Mouse (Mus musculus) heart, adult 11 months (tissue): Measurements from ENCODE around the gene Serhl.
"Not testable (repeated sequence)": the region's sequence is repeated elsewhere in the genome, so short reads cannot be mapped to it uniquely, and the experiment has no call there.

Experiments used
- DNase-seq: peaks from one replicate; pipeline ENCODE4 v3.0.0; 2022

Serhl gene

DNA sequence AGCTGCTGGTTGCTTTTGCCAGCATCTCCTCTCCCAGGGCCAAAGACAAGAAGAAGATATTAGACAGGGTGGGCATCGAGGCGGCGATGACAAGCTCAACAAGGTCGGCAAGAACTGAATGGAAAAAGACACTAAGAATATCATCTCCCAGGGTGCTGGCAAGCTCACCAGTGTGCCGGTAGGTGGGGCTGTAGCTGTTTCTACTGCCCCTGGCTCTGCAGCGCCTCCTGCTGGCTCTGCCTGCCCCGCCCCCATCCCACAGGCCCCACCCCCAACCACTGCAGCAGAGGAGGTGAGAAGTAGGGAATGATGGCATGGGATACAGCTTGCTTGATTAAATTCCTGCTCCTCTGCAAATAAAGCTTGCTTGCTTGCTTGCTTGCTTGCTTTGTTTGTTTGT lies 3.4 kb upstream of the Serhl start:
- DNase-seq: no peak

DNA sequence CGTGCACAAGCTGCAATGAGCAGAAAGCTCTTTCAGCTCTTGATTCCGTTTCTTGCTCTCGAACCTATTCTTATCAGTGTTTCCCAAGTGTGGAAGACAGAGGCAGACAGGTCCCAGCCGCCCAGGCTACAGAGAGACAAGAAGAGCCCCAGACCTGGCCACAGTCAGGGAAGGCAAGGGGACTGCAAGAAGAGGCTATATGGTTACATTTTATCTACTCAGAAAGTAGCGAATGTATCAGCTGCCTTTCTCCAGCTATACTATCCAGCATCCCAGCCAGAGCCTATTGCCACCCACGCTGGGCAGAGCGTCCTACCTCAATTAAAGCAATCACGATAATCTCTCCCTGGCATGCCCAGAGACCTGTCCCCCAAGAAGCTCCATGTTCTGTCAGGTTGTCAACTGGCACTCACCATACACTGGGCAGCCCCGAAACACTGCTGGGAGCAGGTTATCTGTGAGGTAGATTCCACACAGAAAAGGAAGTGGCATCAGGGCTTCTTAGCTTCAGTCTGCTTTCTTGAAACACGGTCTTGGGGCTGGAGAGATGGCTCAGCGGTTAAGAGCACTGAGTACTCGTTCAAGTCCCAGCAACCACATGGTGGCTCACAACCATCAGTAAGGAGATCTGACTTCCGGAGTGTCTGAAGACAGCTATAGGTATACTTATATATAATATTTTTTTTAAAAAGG lies 2.5 kb upstream of the Serhl start:
- DNase-seq: no peak

DNA sequence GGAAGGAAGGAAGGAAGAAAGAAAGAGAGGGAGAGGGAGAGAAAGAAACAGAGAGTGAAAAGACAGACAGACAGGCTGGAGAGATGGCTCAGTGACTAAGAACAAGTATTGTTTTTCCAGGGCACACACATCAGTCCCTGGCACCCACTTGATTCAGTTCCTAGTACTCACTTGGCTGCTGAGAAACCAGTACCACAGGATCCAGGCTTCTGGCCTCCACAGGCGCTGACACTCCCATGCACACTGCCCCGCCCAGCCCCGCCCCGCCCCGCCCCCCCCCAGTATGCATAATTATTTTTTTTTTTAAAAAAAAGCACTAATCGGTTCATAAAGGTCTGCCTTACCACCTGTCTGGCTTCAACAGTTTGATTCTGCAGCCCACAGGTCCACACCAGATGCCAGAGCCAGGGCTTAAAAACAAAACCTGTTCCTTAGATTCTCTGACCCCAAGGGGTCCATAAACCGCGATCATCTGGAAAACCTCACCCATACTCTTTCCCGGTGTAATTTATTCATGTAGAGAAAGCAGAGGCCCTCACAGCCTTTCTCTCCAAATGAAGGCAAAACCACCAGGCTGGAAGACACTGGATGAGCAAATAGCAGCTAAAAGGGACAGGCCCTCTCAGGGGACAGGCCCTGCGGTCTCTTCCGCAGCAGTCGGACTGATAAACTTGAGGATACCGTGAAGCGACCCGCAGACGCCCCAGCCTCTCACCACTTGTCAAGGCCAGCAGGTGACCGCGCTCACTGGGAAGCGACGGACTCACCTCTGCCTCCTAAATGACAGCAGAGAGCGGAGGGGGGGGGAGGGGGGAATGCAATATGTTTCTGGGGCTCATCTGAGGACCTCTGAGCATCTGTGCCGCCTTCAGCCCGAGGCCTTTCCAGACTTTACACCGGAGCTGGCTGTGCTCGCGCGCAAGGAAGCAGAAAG lies 544 bp upstream of the Serhl start:
- DNase-seq: no peak

DNA sequence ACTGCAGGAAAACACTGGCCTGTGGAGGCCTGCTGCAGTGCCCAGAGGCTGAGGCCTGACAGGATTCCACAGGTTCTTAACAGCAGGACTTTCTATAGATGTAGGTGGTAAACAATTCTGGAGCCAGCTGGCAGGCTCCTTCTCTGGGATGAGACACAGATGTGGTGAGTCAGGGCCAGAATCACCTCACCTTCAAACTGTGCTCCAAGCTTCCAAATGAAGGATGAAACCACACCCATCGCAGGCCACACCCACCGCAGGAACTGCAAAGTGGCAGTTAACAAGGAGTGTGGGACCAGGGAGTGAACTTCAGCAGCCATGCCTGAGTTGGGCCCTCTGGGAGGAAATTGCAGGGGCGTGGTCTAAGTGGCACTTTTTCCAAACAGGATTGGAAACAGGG lies 1.6 kb downstream of the Serhl start:
- DNase-seq: no peak

DNA sequence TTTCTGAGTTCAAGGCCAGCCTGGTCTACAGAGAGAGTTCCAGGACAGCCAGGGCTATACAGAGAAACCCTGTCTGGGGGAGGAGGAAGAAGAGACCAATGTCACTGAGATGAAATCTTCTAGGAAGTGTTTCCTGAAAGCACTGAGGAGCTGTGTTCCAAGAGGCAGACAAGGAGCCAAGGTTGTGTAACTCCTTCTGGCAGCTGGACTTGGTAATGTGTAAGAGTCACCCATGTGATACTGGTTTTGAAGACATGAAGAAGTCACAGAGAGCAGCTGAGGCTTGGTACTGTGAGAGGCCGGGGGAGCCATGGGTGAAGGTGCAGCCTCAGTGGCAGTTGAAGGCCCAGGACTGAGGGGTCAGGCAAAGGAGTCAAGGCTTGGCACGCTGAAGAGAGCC lies 4.4 kb downstream of the Serhl start:
- DNase-seq: peak; percentile 95

GRCm38 (mm10) chr15:83095950-83096349 lies 6.6 kb downstream of the Serhl start:
- DNase-seq: no peak

DNA sequence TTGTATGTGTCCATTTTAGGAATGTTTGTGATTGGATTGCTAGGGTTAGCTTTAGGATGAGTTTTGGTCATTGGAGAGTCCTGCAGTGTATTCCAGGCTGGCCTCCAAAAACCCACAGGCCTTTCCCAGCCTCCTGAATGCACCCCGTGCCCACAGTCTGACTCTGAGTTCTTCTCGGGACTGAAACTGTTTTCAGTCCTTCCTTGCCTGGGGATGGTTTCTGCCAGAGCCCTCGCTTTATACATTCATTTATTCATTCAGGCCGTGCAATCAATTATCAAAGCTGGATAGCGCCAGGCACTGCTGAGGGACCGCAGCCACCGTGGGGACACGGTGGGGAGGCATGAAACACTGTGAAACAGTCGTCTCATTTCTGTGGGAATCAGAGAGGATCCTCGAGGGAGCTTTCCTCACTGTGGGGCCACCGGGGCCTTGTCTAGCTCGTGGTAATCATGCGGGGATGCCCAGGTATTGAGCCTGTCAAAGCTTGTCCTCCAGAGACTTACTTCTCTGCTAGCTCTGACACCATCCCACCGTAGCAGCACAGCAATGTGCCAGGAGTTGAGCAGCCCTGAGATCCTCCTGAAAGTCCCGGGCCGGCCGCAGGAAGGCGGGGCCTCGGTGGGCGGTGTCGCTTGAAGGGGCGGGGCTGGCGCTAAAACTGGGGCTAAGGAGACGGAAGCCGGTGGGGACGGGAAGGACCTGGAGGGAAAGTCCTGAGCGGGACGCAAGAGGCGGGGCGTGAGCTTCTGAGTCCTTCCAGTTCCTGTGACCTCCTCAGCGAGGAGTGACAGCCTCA lies 10.4 kb downstream of the Serhl start:
- DNase-seq: peak; percentile 99

DNA sequence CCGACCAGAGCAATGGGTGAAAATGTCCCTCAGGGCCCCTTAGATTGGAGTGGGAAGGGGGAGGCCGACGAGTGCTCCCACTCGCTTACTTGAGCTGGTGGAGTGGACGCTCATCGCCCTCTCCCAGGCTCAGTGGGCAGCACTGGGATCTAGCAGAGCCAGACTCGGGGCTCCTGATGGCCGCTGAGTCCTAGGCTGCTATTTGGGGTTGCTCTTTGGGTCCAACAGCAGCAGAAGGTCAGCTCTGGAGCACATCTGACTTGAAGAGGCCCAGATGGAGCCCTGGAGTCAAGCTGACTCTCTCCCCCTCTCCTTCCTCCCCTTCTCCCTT lies 11.0 kb downstream of the Serhl start:
- no peak for DNase-seq

GRCm38 (mm10) chr15:83103111-83103510 lies 13.8 kb downstream of the Serhl start:
- DNase-seq: no peak

DNA sequence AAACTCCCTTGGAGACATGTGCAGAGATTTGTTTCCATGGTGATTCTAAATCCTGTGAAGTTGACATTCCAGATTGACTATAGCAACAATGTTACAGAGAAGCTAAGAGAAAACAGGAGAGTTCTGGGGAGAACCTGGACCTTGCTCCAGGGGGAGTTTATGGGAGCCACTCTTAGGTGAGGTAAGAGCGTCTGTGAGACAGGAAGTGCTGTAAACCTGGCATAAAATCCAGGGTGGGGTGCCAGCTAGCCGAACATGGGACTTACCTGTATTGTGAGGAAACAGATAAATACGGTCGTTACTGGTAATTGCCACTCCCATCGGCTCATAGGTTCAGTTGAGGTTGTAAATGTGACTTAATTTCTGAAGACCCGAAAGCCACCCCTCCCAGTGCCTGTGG lies 17.1 kb downstream of the Serhl start:
- no peak for DNase-seq

DNA sequence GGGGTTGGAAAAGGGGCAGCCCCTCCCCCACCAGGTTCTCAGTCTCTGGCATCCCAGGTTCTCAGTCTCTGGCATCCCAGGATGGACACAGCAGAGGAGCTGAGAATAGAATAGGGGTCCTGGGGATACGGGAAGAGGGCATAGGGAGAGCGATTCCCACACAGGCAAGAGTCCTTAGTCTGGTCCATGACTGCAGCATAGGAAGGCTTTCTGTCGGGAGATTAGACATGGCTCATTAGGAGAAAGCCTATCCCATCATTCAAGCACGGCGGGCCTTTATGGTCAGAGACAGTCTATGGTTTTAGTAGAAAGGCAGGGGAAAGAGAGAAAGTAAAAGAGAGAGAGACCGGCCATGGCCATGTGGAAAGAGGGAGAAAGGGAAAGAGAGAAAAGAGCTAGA lies 18.5 kb downstream of the Serhl start:
- no peak for DNase-seq

DNA sequence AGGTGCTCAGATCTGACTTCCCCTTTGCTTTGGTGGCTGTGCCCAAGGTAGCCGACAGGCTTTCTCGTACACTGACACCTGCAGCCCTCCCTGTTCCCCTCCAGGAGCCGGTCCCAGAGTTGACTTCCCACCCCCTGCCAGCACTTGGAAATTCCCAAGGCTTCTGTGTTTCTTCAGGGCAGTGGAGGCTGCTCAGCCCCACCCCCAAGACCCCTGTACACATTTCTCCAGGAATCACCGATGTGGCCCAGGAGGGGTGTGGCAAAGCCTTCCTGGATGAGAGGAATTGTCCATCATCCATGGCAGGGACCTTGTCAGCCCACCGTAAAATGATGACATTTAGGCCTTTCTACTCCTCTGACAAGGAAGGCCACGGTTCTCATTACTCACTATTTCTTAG lies 22.0 kb downstream of the Serhl start:
- no peak for DNase-seq

GRCm38 (mm10) chr15:83111874-83112273 lies 22.6 kb downstream of the Serhl start:
- DNase-seq: no peak

GRCm38 (mm10) chr15:83112898-83113297 lies 23.6 kb downstream of the Serhl start:
- peak; percentile 97 for DNase-seq

DNA sequence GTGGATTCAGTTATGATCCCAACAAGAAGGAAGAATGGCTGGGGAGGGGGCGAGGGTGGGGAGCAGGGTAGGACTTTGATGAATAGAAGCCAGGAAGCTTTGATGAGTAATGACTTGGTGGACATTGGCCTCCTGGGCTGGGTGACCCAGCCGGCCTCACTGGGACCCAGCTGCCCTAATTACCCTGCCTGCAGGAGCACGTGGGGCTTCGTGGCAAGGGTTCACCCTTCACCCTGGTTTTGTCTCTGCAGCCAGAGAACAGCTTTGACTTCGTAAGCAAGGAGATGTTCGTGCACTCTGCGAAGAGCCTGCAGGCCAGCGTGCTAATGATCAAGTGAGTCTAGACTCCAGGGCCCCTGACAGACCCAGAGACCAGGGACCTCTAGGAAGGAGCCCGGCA lies 24.8 kb downstream of the Serhl start:
- no peak for DNase-seq

- no peak for DNase-seq
These were observed 25.8 kb downstream of the Serhl start for GRCm38 (mm10) chr15:83115071-83115470.

DNA sequence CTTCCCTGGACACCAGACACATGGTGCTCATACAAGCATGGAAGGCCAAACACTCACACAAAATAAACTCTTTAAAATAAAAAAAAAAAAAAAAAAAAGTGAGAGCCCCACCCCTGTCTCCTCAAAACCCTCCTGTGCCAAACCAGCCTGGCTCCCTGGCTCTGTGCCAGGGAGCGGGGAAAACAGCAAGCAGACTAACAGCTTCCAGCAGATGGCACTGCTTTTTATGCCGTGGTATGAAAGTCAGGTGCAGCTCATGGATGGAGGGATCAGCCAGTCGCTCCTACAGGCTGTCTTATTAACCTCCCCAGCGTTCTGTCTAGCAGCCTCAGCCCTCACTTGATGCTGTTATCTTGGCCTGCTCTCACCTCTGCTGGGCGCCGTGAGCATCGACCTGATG lies 29.1 kb downstream of the Serhl start:
- peak; percentile 93 for DNase-seq

DNA sequence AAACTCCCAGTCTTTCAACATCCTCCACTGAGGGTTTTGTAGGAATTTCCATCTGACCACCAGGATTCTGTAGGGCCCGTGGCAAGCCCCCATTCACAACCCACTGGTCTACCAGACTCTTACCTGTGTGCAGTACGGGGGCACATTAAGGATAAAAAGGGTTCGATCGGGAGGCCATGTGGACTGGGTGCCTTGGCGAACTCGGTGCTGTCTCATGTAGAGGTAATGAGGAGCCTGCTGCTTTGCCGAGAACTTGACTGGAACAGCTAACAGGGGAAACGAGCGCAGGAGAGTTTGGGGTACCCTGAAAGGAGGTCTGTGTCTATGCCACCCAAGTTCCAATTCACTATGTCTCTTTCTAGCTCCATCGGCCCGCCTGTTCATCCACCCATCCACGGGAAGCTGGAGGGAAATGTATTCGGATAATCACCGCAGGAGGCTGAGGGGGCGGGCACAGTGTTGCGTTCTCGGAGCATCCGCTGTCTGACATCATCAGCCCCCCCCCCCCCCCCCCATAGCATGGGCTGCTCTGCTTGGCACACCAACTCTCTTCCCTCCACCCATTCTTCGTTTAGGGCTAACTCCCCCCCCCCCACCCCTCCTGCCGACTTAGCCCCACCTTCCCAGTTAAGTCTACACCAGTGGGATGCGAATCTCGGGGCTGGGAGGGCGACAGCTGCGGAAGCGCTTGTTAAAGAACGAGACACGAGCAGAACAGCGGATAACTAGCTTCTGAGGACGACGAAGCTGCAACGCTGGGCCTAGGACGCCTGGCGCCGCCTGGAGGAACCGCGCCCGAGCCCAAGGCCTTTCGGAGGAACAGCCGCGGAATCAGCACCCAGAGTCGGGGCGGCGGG lies 32.6 kb downstream of the Serhl start:
- peak; percentile 94 for DNase-seq

GRCm38 (mm10) chr15:83122566-83123145 lies 33.4 kb downstream of the Serhl start, which contains the start of gene Rrp7a:
TSS of gene Rrp7a (minus strand) at chr15:83122801.
- DNase-seq: peak; percentile 99

- DNase-seq: no peak
These were observed 35.3 kb downstream of the Serhl start for GRCm38 (mm10) chr15:83124625-83125024.

DNA sequence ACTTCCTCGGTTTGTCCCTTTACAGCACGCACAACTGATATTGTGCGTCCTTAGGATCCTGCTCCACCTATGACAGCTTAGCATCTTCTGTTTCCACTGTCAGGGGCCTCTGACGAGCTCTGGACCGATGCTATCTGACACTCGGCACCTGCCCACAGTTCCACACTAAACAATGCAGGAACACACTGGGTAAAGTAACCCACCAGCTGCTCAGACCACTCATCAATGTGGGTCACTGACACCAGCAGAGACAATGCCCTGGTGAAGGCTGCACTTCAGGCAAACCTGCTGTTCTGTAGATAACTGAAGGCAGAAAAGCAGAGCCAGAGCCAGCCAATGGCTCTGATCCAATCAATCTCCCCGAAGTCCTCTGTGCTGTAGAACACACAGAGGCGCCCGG lies 37.3 kb downstream of the Serhl start:
- DNase-seq: no peak

DNA sequence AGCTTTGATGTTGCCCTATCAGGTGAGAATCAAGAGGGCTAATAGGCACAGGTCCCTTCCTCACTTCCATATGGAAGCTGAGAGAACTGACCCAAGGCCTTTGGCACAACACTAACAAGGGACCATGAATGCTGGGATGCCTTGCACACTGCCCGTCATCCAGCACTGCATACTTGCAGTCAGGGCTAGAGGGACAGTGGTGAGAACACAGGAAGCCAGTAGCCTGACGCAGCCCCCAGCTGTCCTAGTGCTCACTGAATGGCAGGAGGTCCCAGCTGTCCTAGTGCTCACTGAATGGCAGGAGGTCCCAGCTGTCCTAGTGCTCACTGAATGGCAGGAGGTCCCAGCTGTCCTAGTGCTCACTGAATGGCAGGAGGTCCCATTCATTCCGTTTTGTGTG lies 37.7 kb downstream of the Serhl start:
- DNase-seq: not testable (repeated sequence)
